Mouse (Mus musculus) intestine, embryonic 14.5 days (tissue): ENCODE results near the gene D5Ertd579e. TPM values are rescaled to one million over a fixed set of nuclear protein-coding genes. Genes with fewer than 3 reads are reported as not detected.
A peak's percentile ranks its signal among the peaks of the same experiment; 100 is the strongest.

Experiments
- ATAC-seq: fragments of 200-750 bp; cut with Nextera tagmentation; replicated peaks from 2 replicates; pipeline ENCODE4 v1.8.0; 2017; ENCODE audit warnings: low read depth, moderate number of reproducible peaks, moderate TSS enrichment, moderate library complexity; ENCODE audit not compliant: low FRiP score, low TSS enrichment
- DNase-seq: peaks from one replicate; pipeline ENCODE4 v3.0.0-alpha.2; 2018; ENCODE audit warnings: low spot score
- H3K27ac ChIP-seq: fragments of 300-500 bp; sonication (generic); 2 replicates; pipeline ENCODE4 v1.5.1; 2014; ENCODE audit warnings: low read depth, mild to moderate bottlenecking, control low read depth
- H3K27me3 ChIP-seq: fragments of 300-500 bp; sonication (generic); replicated peaks from 2 replicates; pipeline ENCODE4 v1.6.1; 2014; ENCODE audit warnings: low read length, control low read depth; ENCODE audit not compliant: control insufficient read depth, insufficient read depth
- H3K36me3 ChIP-seq: fragments of 300-500 bp; sonication (generic); 2 replicates; pipeline ENCODE4 v1.6.1; 2014; ENCODE audit warnings: low read length, control low read depth; ENCODE audit not compliant: control insufficient read depth, insufficient read depth
- H3K4me1 ChIP-seq: fragments of 300-500 bp; sonication (generic); replicated peaks from 2 replicates; pipeline ENCODE4 v1.6.1; 2014; ENCODE audit warnings: low read length, control low read depth, mixed read lengths; ENCODE audit not compliant: control insufficient read depth, insufficient read depth
- H3K4me2 ChIP-seq: fragments of 300-500 bp; sonication (generic); 2 replicates; pipeline ENCODE4 v1.6.1; 2014; ENCODE audit warnings: low read length
- H3K4me3 ChIP-seq: fragments of 300-500 bp; sonication (generic); 2 replicates; pipeline ENCODE4 v1.5.1; 2014; ENCODE audit warnings: low read depth, low read length, control low read depth, mixed read lengths
- H3K9ac ChIP-seq: fragments of 300-500 bp; sonication (generic); 2 replicates; pipeline ENCODE4 v1.6.1; 2014; ENCODE audit warnings: mild to moderate bottlenecking, low read length
- H3K9me3 ChIP-seq: fragments of 300-500 bp; sonication (generic); 2 replicates; pipeline ENCODE4 v1.6.1; 2016; ENCODE audit warnings: low read length, control low read depth; ENCODE audit not compliant: control insufficient read depth
- WGBS: fragments of 180-500 bp; shearing (Covaris S2); extraction: QIAGEN DNeasy Blood & Tissue Kit; methylation state at CpG from one replicate; pipeline ENCODE4 v1.1.7; 2014; 5-methylcytosine and 5-hydroxymethylcytosine counted together
- polyA plus RNA-seq: library from polyadenylated mRNA; unstranded; fragments of >200 nt; fragmentation: Nextera tagmentation; extraction: Ambion mirVana; gene quantifications from 2 replicates; pipeline ENCODE4 v1.2.1, GENCODE M21; 2014

Gene D5Ertd579e
- polyA plus RNA-seq, 1 experiment from 2014 or later: 25.8 TPM

- Histone ChIP-seq H3K4me3 (no peak overlapping the region), H3K9me3 (no peaks in the 10 kb centered on the region), H3K36me3 (no peaks in the 10 kb centered on the region), H3K4me2 (no peak overlapping the region), H3K9ac (no peak overlapping the region), H3K27me3 (no peaks in the 10 kb centered on the region), H3K4me1 (peaks cover 25% of the 10 kb centered on the region), H3K27ac (peak overlapping the region; percentile 27; the same call in 1 of the 2 replicates)
- DNase-seq: no peak
- WGBS: 88% methylated on average over 4 of the region's 4 CpGs
- 0 out of 2 replicates have a peak, but pooled peaks have one; percentile 55 for ATAC-seq
Observed at GRCm38 (mm10) chr5:36560490-36560889, 135.3 kb downstream of the D5Ertd579e start.

DNA sequence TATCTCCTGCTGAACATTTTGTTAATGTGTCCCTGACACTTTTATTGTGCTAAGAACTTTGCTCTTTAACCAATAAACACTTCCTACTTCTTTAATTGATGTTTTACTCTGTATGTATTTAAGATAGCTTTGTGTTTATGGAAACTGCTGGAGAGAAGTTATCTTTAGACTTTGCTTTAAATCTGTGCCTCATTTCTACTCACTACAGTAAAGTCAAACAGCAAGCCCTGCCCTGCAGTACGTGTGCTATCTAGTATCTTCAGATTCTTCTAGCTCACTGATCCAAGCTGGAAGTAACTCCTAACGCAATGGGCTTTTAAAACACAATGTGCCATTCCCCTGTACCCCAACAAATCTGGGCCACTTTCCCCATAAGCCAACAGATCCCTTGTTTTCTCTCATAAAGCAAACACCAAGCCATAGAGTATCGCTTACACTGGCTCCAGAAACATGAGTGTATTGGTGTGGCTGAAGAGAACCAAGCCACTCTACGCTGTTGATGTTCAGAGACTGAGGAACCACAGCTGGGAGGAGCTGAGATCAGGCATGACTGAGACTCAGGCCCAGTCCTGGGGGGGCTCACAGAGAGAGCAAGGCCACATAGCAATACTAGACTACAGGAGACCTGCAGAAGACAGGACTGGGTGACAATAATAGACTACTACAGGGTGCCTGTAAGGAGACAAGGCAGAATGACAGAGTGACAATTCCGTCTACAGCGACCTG is 136.2 kb downstream of the D5Ertd579e start:
- no peaks in the 10 kb centered on the region for H3K27me3 ChIP-seq
- ATAC-seq (no peak), DNase-seq (no peak)
- H3K9me3 ChIP-seq: no peaks in the 10 kb centered on the region
- no peak overlapping the region for H3K4me3 ChIP-seq
- 71% methylated on average over 6 of the region's 6 CpGs for WGBS
- H3K9ac ChIP-seq: no peak overlapping the region
- H3K4me1 ChIP-seq: peaks cover 27% of the 10 kb centered on the region
- H3K36me3 ChIP-seq: no peaks in the 10 kb centered on the region
- H3K4me2 ChIP-seq: no peak overlapping the region
- H3K27ac ChIP-seq: peak overlapping the region; percentile 77

DNA sequence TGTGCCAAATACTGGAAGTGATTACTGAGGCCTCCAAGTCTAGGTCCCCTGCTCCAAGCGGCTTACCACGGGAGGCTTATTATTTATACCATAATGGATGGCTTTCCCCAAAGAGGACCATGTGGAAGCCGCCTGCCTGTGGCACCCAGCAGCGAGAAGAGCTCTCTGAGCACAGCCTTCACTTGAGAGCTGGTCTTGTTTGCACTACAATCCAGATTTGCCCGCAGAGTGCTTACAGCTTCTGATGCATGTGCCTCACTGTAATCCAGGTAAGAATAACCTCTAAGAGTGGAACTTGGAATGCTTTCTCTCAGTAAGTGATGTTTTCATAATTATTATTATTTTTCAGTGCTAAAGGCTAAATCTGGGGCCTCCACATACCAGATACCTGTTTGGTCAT is 136.7 kb downstream of the D5Ertd579e start:
- no peak for ATAC-seq
- WGBS: 76% methylated on average over 5 of the region's 5 CpGs
- DNase-seq: no peak
- Histone ChIP-seq H3K27ac (peak overlapping the region; percentile 51; the same call in 1 of the 2 replicates), H3K36me3 (no peaks in the 10 kb centered on the region), H3K4me1 (peaks cover 32% of the 10 kb centered on the region), H3K4me2 (no peak overlapping the region), H3K4me3 (no peak overlapping the region), H3K27me3 (no peaks in the 10 kb centered on the region), H3K9ac (no peak overlapping the region), H3K9me3 (no peaks in the 10 kb centered on the region)

- Histone ChIP-seq H3K27me3 (no peaks in the 10 kb centered on the region), H3K4me2 (no peak overlapping the region), H3K9me3 (no peaks in the 10 kb centered on the region), H3K4me3 (no peak overlapping the region), H3K9ac (no peak overlapping the region), H3K36me3 (no peaks in the 10 kb centered on the region), H3K27ac (no peak overlapping the region), H3K4me1 (peaks cover 33% of the 10 kb centered on the region)
- DNase-seq (no peak), ATAC-seq (no peak)
- whole genome bisulfite sequencing: 90% methylated on average over 2 of the region's 2 CpGs
Observed at GRCm38 (mm10) chr5:36558526-36558925, 137.3 kb downstream of the D5Ertd579e start.

DNA sequence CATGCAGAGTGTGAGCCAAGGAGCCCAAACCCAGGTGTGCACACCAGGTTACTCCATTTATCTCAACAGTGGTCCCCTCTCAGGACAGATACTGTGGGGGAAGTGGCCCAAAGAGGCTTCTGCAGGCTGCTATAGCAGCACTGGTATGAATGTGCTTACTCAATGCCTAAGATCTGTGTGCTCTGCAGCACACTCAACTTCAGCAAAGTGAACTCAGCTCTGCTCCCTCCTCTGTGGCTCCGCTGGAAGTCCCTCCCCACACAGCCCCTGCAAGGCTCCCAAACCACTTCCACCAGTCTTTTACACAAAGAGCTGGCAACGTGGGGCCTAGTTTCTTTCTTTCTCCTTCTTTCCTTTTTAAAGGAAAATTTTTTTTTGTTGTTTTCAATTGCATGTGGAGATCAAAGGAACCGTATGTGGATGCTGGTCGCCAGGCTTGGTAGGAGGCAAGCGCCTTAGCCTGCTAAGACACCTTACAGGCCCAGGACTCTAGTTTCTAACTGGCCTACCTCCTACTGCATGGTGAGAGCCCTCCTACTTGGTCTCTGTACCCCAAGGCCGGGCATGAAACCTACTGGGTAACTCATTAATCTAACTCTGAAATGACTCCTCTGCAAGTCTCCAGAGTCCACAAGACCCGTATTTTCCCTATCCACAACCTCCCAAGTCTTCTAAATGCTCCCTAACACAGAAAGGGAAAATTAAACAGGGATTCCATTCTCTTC is 138.1 kb downstream of the D5Ertd579e start:
- H3K27me3 ChIP-seq: no peaks in the 10 kb centered on the region
- H3K4me2 ChIP-seq: no peak overlapping the region
- H3K9ac ChIP-seq: no peak overlapping the region
- WGBS: 53% methylated on average over 7 of the region's 7 CpGs
- H3K4me1 ChIP-seq: peaks cover 33% of the 10 kb centered on the region
- ATAC-seq: no peak
- no peaks in the 10 kb centered on the region for H3K36me3 ChIP-seq
- no peak overlapping the region for H3K4me3 ChIP-seq
- peak overlapping the region; percentile 22; the same call in 1 of the 2 replicates for H3K27ac ChIP-seq
- no peaks in the 10 kb centered on the region for H3K9me3 ChIP-seq
- DNase-seq: no peak

DNA sequence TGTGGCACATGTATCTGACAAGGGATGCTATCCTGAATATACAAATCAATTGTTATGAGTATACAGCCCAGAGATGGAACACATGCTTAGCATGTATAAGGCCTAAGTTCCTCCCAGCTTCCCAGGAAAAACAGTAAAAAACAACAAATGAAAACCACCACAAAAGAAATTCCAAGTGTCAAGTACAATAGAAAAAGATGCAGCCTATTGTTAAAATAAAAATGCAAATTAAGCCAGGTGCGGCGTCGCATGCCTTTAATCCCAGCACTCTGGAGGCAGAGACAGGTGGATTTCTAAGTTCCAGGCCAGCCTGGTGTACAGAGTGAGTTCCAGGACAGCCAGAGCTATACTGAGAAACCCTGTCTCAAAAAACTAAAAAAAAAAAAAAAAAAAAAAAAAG is 138.9 kb downstream of the D5Ertd579e start:
- DNase-seq (no peak), ATAC-seq (no peak)
- Histone ChIP-seq H3K27ac (no peak overlapping the region), H3K9ac (no peak overlapping the region), H3K36me3 (no peaks in the 10 kb centered on the region), H3K4me1 (peaks cover 33% of the 10 kb centered on the region), H3K27me3 (no peaks in the 10 kb centered on the region), H3K9me3 (no peaks in the 10 kb centered on the region), H3K4me3 (no peak overlapping the region), H3K4me2 (no peak overlapping the region)
- 91% methylated on average over 3 of the region's 3 CpGs for WGBS

GRCm38 (mm10) chr5:36556289-36556688 is 139.5 kb downstream of the D5Ertd579e start:
- Histone ChIP-seq H3K27me3 (no peaks in the 10 kb centered on the region), H3K4me1 (peaks cover 33% of the 10 kb centered on the region), H3K27ac (no peak overlapping the region), H3K4me2 (no peak overlapping the region), H3K36me3 (no peaks in the 10 kb centered on the region), H3K4me3 (no peak overlapping the region), H3K9me3 (no peaks in the 10 kb centered on the region), H3K9ac (no peak overlapping the region)
- no peak for ATAC-seq
- 76% methylated on average over 4 of the region's 4 CpGs for WGBS
- DNase-seq: no peak

- DNase-seq: no peak
Observed at GRCm38 (mm10) chr5:36554496-36554895, 141.3 kb downstream of the D5Ertd579e start.

More at GRCm38 (mm10) chr5:36554496-36554895, 141.3 kb downstream of the D5Ertd579e start:
- no peaks in the 10 kb centered on the region for H3K36me3 ChIP-seq
- no peak overlapping the region for H3K4me3 ChIP-seq
- no peak overlapping the region for H3K9ac ChIP-seq
- peaks cover 22% of the 10 kb centered on the region for H3K4me1 ChIP-seq
- 52% methylated on average over 5 of the region's 5 CpGs for WGBS
- no peaks in the 10 kb centered on the region for H3K9me3 ChIP-seq
- H3K27me3 ChIP-seq: no peaks in the 10 kb centered on the region
- ATAC-seq: no peak
- no peak overlapping the region for H3K4me2 ChIP-seq
- no peak overlapping the region for H3K27ac ChIP-seq
